Mouse (Mus musculus): ENCODE measurements around the gene Mapk9.

DNA sequence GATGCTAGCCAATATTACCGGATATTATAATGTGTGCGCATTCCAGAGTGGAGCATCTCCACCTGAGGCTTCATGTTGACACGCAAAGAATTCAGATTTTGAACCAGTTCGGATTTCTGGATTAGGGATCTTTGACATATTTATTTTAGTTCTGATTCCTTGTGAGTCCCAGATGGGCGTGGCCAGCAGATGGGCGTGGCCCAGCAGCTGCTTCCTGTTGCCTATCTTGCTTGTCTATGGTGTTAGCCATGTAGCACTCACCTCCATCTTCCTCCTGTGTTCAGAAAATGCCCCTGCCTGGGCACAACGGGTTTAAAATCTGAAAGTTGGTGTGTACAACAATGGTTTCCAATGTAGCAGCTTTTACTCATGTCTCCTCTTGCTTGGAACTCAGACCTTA is 79.6 kb downstream of the Mapk9 start:
- no peak for TF ChIP-seq TAL1 (conservative IDR thresholded peaks at IDR 0.05; ENCODE audit: low read depth, low read length)
- TF ChIP-seq CTCF (IDR thresholded peaks at IDR 0.05; ENCODE audit: low read depth, low read length): no peak
- TF ChIP-seq GATA1 (IDR thresholded peaks at IDR 0.05; ENCODE audit: borderline replicate concordance, low read length): no peak
- TF ChIP-seq GATA2 (IDR thresholded peaks at IDR 0.05; ENCODE audit: borderline replicate concordance, low read depth, low read length): no peak
- TF ChIP-seq POLR2AphosphoS5 (IDR thresholded peaks at IDR 0.05; ENCODE audit: insufficient replicate concordance, low read depth, low read length): no peak

Data from G1E (cell line).